ENCODE assay signal across 9 mouse cellular contexts in the genomic region with DNA sequence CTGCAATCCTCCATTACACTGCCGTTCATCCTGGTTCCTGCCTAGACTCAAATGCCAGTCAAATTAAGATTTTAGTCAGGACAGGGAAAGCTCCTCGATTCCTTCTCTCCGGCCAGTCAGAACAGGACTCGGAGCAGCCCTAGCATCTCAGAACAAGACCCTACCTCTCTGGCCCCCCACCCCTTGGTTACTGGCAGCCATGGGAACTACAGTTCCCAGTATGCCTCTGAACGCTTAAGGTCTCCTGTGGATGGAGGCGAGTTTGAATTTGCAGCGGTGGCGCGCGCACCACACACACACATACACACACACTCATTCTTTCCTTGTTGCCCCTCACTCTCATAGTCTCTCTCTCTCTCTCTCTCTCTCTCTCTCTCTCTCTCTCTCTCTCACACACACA. TPM values are rescaled to one million over a fixed set of nuclear protein-coding genes. Genes with fewer than 3 reads are reported as not detected.
DNase-seq lines count a peak whose midpoint lies in the region; ATAC-seq lines count a peak whose summit lies in the region.
"Had no signal": no experiment of that assay in that cellular context is flagged by ENCODE, and none has a peak within 500 bp of the region (broad histone marks: within the 10 kb centered on the region; RNA-seq: fewer than 3 reads in every experiment).

No protein-coding gene starts in this region.

- H3K9me3 ChIP-seq in limb, embryonic 11.5 days (ENCODE audit: control insufficient read depth, low read length), result no peaks in the 10 kb centered on the region

- H3K27ac ChIP-seq in limb, embryonic 11.5 days (replicated peaks; ENCODE audit: low read depth, low read length), result no peak overlapping the region

- no peak overlapping the region for H3K9ac ChIP-seq in limb, embryonic 11.5 days (ENCODE audit: low read length)

- DNase-seq in frontal cortex, adult 2 months (ENCODE audit: extremely low spot score in 1 of 2, low spot score in 1 of 2), result no peak
- peak; percentile 12 for DNase-seq in right cerebral cortex, adult 18-20 months
- no peak for DNase-seq in right cerebral cortex, postnatal 36 days (ENCODE audit: low spot score in 2 of 2)
- peak; percentile 26 for DNase-seq in limb, embryonic 11.5 days (ENCODE audit: low spot score)
- peak; percentile 17 for DNase-seq in right cerebral cortex, postnatal 25 days
- DNase-seq in urinary bladder, postnatal 36 days (ENCODE audit: low spot score in 2 of 2), result no peak
- DNase-seq in left cerebral cortex, adult 9 months (ENCODE audit: low spot score in 2 of 2), result no peak

- ATAC-seq in frontal cortex, adult (ENCODE audit: low TSS enrichment), result peak; percentile 76
- ATAC-seq in limb, embryonic 11.5 days (ENCODE audit: insufficient number of reproducible peaks, low FRiP score, low TSS enrichment, low read depth), result no peak

- no peaks in the 10 kb centered on the region for H3K4me1 ChIP-seq in limb, embryonic 11.5 days (ENCODE audit: control insufficient read depth, insufficient read depth, low read length)

- no peaks in the 10 kb centered on the region; the same call in 1 of the 2 replicates for H3K27me3 ChIP-seq in limb, embryonic 11.5 days (ENCODE audit: control insufficient read depth, insufficient read depth, low read length)
- H3K27me3 ChIP-seq: CH12.LX had no signal

- 19% methylated on average over 10 of the region's 10 CpGs for WGBS in limb, embryonic 11.5 days

- H3K36me3 ChIP-seq in limb, embryonic 11.5 days (ENCODE audit: control insufficient read depth, insufficient read depth, low read length), result no peaks in the 10 kb centered on the region

- H3K4me2 ChIP-seq in limb, embryonic 11.5 days (ENCODE audit: low read depth, severe bottlenecking), result peak overlapping the region; percentile 46

- H3K4me3 ChIP-seq in limb, embryonic 11.5 days (ENCODE audit: low read depth, low read length), result peak overlapping the region; percentile 17; the same call in 1 of the 2 replicates

RNA-seq across cellular contexts. Expression of gene Gdpd2, which starts 9.8 kb away (rescaled TPM):
- 12.4 and 13.1 TPM in 2 replicates for polyA plus RNA-seq in frontal cortex, adult 2 months (2012; rRNA removed)
- polyA plus RNA-seq in limb, embryonic 11.5 days (2014; fragmentation: Nextera tagmentation; extraction: Ambion mirVana), result 1.3 and 1.6 TPM in 2 replicates

RNA-seq across cellular contexts. Expression of gene Dlg3, which starts 28.1 kb away (rescaled TPM):
- 102 TPM in 2 replicates for polyA plus RNA-seq in frontal cortex, adult 2 months (2012; rRNA removed)
- polyA plus RNA-seq in limb, embryonic 11.5 days (2014; fragmentation: Nextera tagmentation; extraction: Ambion mirVana), result 6.0 and 11.4 TPM in 2 replicates

Comparison
In these comparisons a context has a peak if more than half of its experiments do, and no peak if none do; other contexts are left out.
1. DNase-seq: peak in right cerebral cortex, adult 18-20 months (single experiment), limb, embryonic 11.5 days (single experiment) and right cerebral cortex, postnatal 25 days (single experiment); none in frontal cortex, adult 2 months (0 of 2), right cerebral cortex, postnatal 36 days (0 of 2), urinary bladder, postnatal 36 days (0 of 2) and left cerebral cortex, adult 9 months (0 of 2).